In the genomic region with DNA sequence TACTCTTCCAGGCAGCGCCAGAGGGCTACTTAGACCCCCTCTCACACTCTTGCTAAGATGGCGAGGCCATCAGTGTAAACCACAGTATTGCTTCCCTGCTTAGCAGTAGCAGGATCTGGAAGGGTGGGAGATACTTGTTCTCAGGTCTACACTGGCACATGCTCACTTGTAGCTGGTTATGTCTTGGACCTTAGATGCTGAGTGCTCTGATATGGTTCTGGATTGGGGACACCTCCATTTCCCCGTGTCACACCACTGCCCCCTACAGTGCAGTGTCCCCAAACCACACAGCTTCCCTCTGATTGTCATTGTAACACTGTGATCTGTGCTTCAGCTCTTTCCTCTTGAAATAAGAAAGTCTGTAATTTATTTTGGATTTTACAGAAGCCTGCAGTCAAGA, we compare ENCODE assay signal across 9 mouse cellular contexts. TPM values are rescaled to one million over a fixed set of nuclear protein-coding genes. Genes with fewer than 3 reads are reported as not detected.
DNase-seq lines count a peak whose midpoint lies in the region; ATAC-seq and TF ChIP-seq lines count a peak whose summit lies in the region.
"Had no signal": no experiment of that assay in that cellular context is flagged by ENCODE, and none has a peak within 500 bp of the region (broad histone marks: within the 10 kb centered on the region; RNA-seq: fewer than 3 reads in every experiment).

No protein-coding gene starts in this region.

- H3K4me3 ChIP-seq in liver, postnatal 0 days (ENCODE audit: low read depth, low read length): no peak overlapping the region

- no peak overlapping the region for H3K4me2 ChIP-seq in liver, postnatal 0 days (ENCODE audit: low read depth, low read length)

- ATAC-seq in liver, postnatal 0 days: no peak

- peak; percentile 16 to 36 for DNase-seq in frontal cortex, postnatal 36 days (ENCODE audit: low spot score in 2 of 2)
- no peak for DNase-seq in frontal cortex, postnatal 25 days (ENCODE audit: low spot score in 2 of 2)
- peak; percentile 17 for DNase-seq in ovary, postnatal 14 days (ENCODE audit: low spot score)
- no peak for DNase-seq in ovary, postnatal 10 days (ENCODE audit: low spot score)
- peak; percentile 20 for DNase-seq in c-Kit-positive CD71-positive TER-119-positive erythroid progenitor cells, embryonic 14.5 days (ENCODE audit: low spot score)
- DNase-seq in liver, postnatal 0 days: peak; percentile 45
- DNase-seq in gastrocnemius, adult 18-20 months (ENCODE audit: low spot score): no peak
- DNase-seq in urinary bladder, postnatal 14 days (ENCODE audit: low spot score): no peak

- no peaks in the 10 kb centered on the region for H3K4me1 ChIP-seq in liver, postnatal 0 days (ENCODE audit: insufficient read depth)

- 58% methylated on average over 3 of the region's 3 CpGs for WGBS in liver, postnatal 0 days (ENCODE audit: insufficient replicate concordance)

- H3K9ac ChIP-seq in liver, postnatal 0 days (replicated peaks): no peak overlapping the region

- H3K27ac ChIP-seq in liver, postnatal 0 days (ENCODE audit: low read depth): no peak overlapping the region
- H3K27ac ChIP-seq: macrophage had no signal

- no peaks in the 10 kb centered on the region for H3K9me3 ChIP-seq in liver, postnatal 0 days (ENCODE audit: low read length)

- H3K27me3 ChIP-seq in liver, postnatal 0 days (ENCODE audit: insufficient read depth, low read length): no peaks in the 10 kb centered on the region

- no peaks in the 10 kb centered on the region for H3K36me3 ChIP-seq in liver, postnatal 0 days (replicated peaks; ENCODE audit: insufficient read depth, low read length)

- TF ChIP-seq CTCF in liver, postnatal 0 days (IDR thresholded peaks at IDR 0.05; ENCODE audit: low read depth): peak; percentile 79

- no peak for TF ChIP-seq EP300 in liver, postnatal 0 days (IDR thresholded peaks at IDR 0.05; ENCODE audit: low read depth)

RNA-seq across cellular contexts. Expression of gene Gm32742, which starts 28.3 kb away (rescaled TPM):
- not detected in 2 replicates for polyA plus RNA-seq in liver, postnatal 0 days (2015; fragmentation: Nextera tagmentation; extraction: Ambion mirVana)
- not detected for total RNA-seq in gastrocnemius, adult 18-20 months (2021)
- polyA plus RNA-seq: macrophage had no signal

RNA-seq across cellular contexts. Expression of gene 4833427G06Rik, which starts 35.1 kb away (rescaled TPM):
- not detected in 2 replicates for polyA plus RNA-seq in liver, postnatal 0 days (2015; fragmentation: Nextera tagmentation; extraction: Ambion mirVana)
- total RNA-seq in gastrocnemius, adult 18-20 months (2021): not detected
- polyA plus RNA-seq: macrophage had no signal

Comparison
In these comparisons a context has a peak if more than half of its experiments do, and no peak if none do; other contexts are left out.
1. DNase-seq: peak in frontal cortex, postnatal 36 days (2 of 2), ovary, postnatal 14 days (single experiment), c-Kit-positive CD71-positive TER-119-positive erythroid progenitor cells, embryonic 14.5 days (single experiment) and liver, postnatal 0 days (single experiment); none in frontal cortex, postnatal 25 days (0 of 2), ovary, postnatal 10 days (single experiment), gastrocnemius, adult 18-20 months (single experiment) and urinary bladder, postnatal 14 days (single experiment).